Mouse (Mus musculus) CD4-positive, CD25-positive, alpha-beta regulatory T cell, adult 2 months (primary cell): ENCODE measurements around the gene Use1.

ENCODE experiments used
- DNase-seq: peaks from one replicate; pipeline ENCODE4 v3.0.0-alpha.2; 2012; ENCODE audit warnings: low read depth, low spot score

The Use1 gene

GRCm38 (mm10) chr8:71376423-71377030 is 9.9 kb downstream of the Use1 start:
- no peak for DNase-seq

- no peak for DNase-seq
Observed at GRCm38 (mm10) chr8:71379008-71379407, 12.4 kb downstream of the Use1 start.

GRCm38 (mm10) chr8:71379512-71380075 is 12.9 kb downstream of the Use1 start:
- DNase-seq: no peak

- DNase-seq: peak; percentile 37
Observed at GRCm38 (mm10) chr8:71380178-71381171, 13.8 kb downstream of the Use1 start.

GRCm38 (mm10) chr8:71381421-71381970 is 14.8 kb downstream of the Use1 start, which contains the start of gene Nr2f6:
TSS of gene Nr2f6 (minus strand) at chr8:71381960.
- DNase-seq: no peak

GRCm38 (mm10) chr8:71381971-71382961 is 15.6 kb downstream of the Use1 start:
- peak; percentile 82 for DNase-seq

- no peak for DNase-seq
Observed at GRCm38 (mm10) chr8:71383396-71383795, 16.7 kb downstream of the Use1 start.

- DNase-seq: no peak
Observed at GRCm38 (mm10) chr8:71383860-71384259, 17.2 kb downstream of the Use1 start.

GRCm38 (mm10) chr8:71385212-71385835 is 18.7 kb downstream of the Use1 start:
- DNase-seq: no peak

- DNase-seq: no peak
Observed at GRCm38 (mm10) chr8:71388267-71388666, 21.6 kb downstream of the Use1 start.

GRCm38 (mm10) chr8:71391696-71392095 is 25.0 kb downstream of the Use1 start:
- no peak for DNase-seq

GRCm38 (mm10) chr8:71392391-71392790 is 25.7 kb downstream of the Use1 start:
- no peak for DNase-seq

GRCm38 (mm10) chr8:71392871-71393270 is 26.2 kb downstream of the Use1 start:
- no peak for DNase-seq

GRCm38 (mm10) chr8:71394481-71394880 is 27.8 kb downstream of the Use1 start:
- DNase-seq: no peak

GRCm38 (mm10) chr8:71395071-71395470 is 28.4 kb downstream of the Use1 start:
- DNase-seq: no peak

- DNase-seq: no peak
Observed at GRCm38 (mm10) chr8:71395629-71396028, 29.0 kb downstream of the Use1 start, which contains the start of gene Ushbp1. TSS of gene Ushbp1 (minus strand) at chr8:71395802.

- DNase-seq: peak; percentile 95
Observed at GRCm38 (mm10) chr8:71396639-71397305, 30.1 kb downstream of the Use1 start, which contains the start of gene Babam1. TSS of gene Babam1 (plus strand) at chr8:71396861.

- no peak for DNase-seq
Observed at GRCm38 (mm10) chr8:71397701-71398100, 31.1 kb downstream of the Use1 start.

GRCm38 (mm10) chr8:71400826-71401225 is 34.2 kb downstream of the Use1 start:
- no peak for DNase-seq

GRCm38 (mm10) chr8:71401454-71401853 is 34.8 kb downstream of the Use1 start:
- no peak for DNase-seq
